Mouse (Mus musculus) liver, embryonic 13.5 days (tissue): Measurements from ENCODE around the gene Tmem82. TPM values are rescaled to one million over a fixed set of nuclear protein-coding genes. Genes with fewer than 3 reads are reported as not detected.

Source experiments
- ATAC-seq: fragments of 200-750 bp; cut with Nextera tagmentation; 2 replicates; pipeline ENCODE4 v1.8.0; 2017; ENCODE audit warnings: low read depth, mild to moderate bottlenecking, moderate number of reproducible peaks, moderate library complexity
- DNase-seq: peaks from one replicate; pipeline ENCODE4 v3.0.0; 2022
- H3K27ac ChIP-seq: fragments of 300-500 bp; sonication (generic); 2 replicates; pipeline ENCODE4 v1.5.1; 2015; ENCODE audit warnings: moderate library complexity, mild to moderate bottlenecking, inconsistent platforms
- H3K27me3 ChIP-seq: fragments of 300-500 bp; sonication (generic); 2 replicates; pipeline ENCODE4 v1.6.1; 2015; ENCODE audit warnings: mild to moderate bottlenecking, inconsistent platforms
- H3K36me3 ChIP-seq: fragments of 300-500 bp; sonication (generic); 2 replicates; pipeline ENCODE4 v1.6.1; 2015; ENCODE audit warnings: mild to moderate bottlenecking, inconsistent platforms
- H3K4me1 ChIP-seq: fragments of 300-500 bp; sonication (generic); replicated peaks from 2 replicates; pipeline ENCODE4 v1.6.1; 2015; ENCODE audit warnings: inconsistent platforms
- H3K4me2 ChIP-seq: fragments of 300-500 bp; sonication (generic); 2 replicates; pipeline ENCODE4 v1.6.1; 2015; ENCODE audit warnings: inconsistent platforms, mild to moderate bottlenecking, moderate library complexity
- H3K4me3 ChIP-seq: fragments of 300-500 bp; sonication (generic); replicated peaks from 2 replicates; pipeline ENCODE4 v1.5.1; 2015; ENCODE audit warnings: mild to moderate bottlenecking, inconsistent platforms
- H3K9ac ChIP-seq: fragments of 300-500 bp; sonication (generic); 2 replicates; pipeline ENCODE4 v1.6.1; 2015; ENCODE audit warnings: mild to moderate bottlenecking, inconsistent platforms
- H3K9me3 ChIP-seq: fragments of 300-500 bp; sonication (generic); replicated peaks from 2 replicates; pipeline ENCODE4 v1.6.1; 2016; ENCODE audit warnings: inconsistent platforms
- WGBS: fragments of 180-500 bp; shearing (Covaris S2); methylation state at CpG from one replicate; pipeline ENCODE4 v1.1.7; 2015; ENCODE audit not compliant: insufficient replicate concordance; 5-methylcytosine and 5-hydroxymethylcytosine counted together
- polyA plus RNA-seq: library from polyadenylated mRNA; unstranded; fragments of >200 nt; fragmentation: Nextera tagmentation; extraction: Ambion mirVana; gene quantifications from 2 replicates; pipeline ENCODE4 v1.2.1, GENCODE M21; 2015

The Tmem82 gene
- polyA plus RNA-seq, 1 experiment from 2014 or later: 3.7 TPM

DNA sequence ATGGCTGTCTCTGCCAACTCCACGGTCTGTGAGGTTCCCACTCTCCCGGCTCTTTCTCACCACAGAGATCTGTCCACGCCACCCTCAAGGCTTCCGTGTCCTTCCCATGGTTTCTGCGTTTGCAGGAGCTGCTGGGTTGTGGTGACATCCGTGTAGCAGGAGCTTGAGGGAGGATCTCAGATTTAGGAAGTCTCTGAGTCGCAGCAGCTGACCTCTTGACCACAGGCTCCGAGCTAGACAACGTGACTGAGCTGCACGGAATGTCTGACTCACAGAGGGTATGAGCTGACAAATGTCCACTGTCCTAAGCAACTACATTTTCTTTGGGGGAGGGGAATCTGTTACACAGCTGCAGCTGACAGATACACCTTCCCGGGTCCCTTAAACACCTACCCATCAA is 12.6 kb downstream of the Tmem82 start, which contains the start of gene Fblim1:
Gene Fblim1, minus strand, starts transcription at position 236 of the 400 bp plus-strand sequence.
- 55% methylated on average over 11 of the region's 11 CpGs for WGBS
- Histone ChIP-seq H3K9me3 (no peaks in the 10 kb centered on the region), H3K4me3 (no peak within 1 kb of the TSS), H3K27me3 (peaks cover 12% of the 10 kb centered on the region), H3K9ac (no peak within 1 kb of the TSS), H3K27ac (no peak within 1 kb of the TSS), H3K4me1 (0 out of 2 replicates have a peak, but pooled peaks cover 4% of the 10 kb centered on the region), H3K4me2 (no peak within 1 kb of the TSS), H3K36me3 (no peaks in the 10 kb centered on the region)
- ATAC-seq (no peak), DNase-seq (no peak)

DNA sequence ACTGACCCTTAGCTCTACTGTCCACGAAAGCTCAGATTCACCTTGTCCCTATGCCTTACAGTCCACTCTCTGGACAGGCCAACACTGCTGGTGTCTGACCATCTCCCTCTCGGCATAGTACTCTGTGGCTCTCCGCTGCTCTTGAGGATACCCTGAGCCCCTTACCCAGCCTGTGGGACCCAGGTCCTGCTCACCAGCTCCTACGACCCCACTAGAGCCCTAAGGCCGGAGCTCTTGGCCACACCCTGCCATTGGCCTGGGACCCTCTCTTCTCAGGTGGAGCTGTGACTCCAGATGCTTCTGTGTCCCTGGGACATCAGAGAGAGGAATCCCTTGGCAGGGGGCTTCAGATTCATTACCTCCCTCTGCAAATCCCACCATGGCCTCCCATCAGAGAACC is 13.0 kb downstream of the Tmem82 start:
- no peaks in the 10 kb centered on the region for H3K36me3 ChIP-seq
- no peaks in the 10 kb centered on the region for H3K9me3 ChIP-seq
- no peak overlapping the region for H3K4me3 ChIP-seq
- H3K27me3 ChIP-seq: peaks cover 17% of the 10 kb centered on the region
- H3K27ac ChIP-seq: no peak overlapping the region
- H3K9ac ChIP-seq: no peak overlapping the region
- WGBS: 73% methylated on average over 5 of the region's 5 CpGs
- ATAC-seq (no peak), DNase-seq (no peak)
- H3K4me1 ChIP-seq: 0 out of 2 replicates have a peak, but pooled peaks cover 4% of the 10 kb centered on the region
- H3K4me2 ChIP-seq: no peak overlapping the region

DNA sequence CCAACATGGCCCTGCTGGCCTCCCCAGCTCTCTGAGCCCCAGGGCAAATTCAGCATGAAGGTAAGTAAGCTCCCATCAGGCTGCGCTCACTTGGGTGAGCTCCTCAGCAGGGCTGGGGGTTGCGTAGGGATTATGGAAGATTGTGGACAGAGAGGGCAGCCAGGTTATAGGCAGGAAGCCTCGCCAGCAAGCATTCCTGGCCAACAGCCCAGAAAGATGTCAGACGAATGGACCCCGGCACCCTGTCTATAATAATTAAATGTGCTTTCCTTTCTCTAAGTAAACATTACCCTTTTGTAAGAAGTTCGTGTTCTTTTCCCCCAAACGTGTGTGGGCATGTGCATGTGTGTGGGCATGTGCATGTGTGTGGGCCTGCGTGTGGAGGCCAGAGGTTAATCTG is 13.9 kb downstream of the Tmem82 start:
- DNase-seq: no peak
- Histone ChIP-seq H3K9me3 (no peaks in the 10 kb centered on the region), H3K4me2 (no peak overlapping the region), H3K27ac (no peak overlapping the region), H3K4me1 (peaks cover 7% of the 10 kb centered on the region; the same call in 1 of the 2 replicates), H3K27me3 (peaks cover 26% of the 10 kb centered on the region), H3K4me3 (no peak overlapping the region), H3K36me3 (no peaks in the 10 kb centered on the region), H3K9ac (no peak overlapping the region)
- 68% methylated on average over 8 of the region's 8 CpGs for WGBS
- no peak for ATAC-seq

DNA sequence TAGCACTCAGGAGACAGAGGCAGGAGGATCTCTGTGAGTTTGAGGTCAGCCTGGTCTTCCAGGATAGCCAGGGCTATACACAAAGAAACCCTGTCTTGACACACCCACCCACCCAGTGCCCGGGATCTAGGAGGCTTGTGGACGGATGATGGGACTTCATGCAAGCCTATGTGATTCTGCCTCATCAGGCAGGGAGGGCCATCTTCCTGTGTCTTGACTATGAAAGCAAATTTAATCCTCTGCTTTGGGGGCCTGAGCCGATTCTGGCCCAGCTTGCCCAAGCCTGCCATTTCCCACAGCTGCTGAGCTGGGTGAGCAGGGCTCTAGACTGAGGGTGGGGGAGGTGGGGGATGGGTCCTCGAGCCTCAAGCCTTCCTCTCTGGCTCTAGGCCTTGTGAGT is 14.5 kb downstream of the Tmem82 start:
- no peak for ATAC-seq
- WGBS: 49% methylated on average over 4 of the region's 4 CpGs
- no peak overlapping the region for H3K9ac ChIP-seq
- H3K4me1 ChIP-seq: peaks cover 11% of the 10 kb centered on the region
- no peak overlapping the region for H3K27ac ChIP-seq
- DNase-seq: no peak
- H3K27me3 ChIP-seq: peaks cover 32% of the 10 kb centered on the region
- H3K4me2 ChIP-seq: no peak overlapping the region
- no peaks in the 10 kb centered on the region for H3K36me3 ChIP-seq
- no peak overlapping the region for H3K4me3 ChIP-seq
- no peaks in the 10 kb centered on the region for H3K9me3 ChIP-seq

DNA sequence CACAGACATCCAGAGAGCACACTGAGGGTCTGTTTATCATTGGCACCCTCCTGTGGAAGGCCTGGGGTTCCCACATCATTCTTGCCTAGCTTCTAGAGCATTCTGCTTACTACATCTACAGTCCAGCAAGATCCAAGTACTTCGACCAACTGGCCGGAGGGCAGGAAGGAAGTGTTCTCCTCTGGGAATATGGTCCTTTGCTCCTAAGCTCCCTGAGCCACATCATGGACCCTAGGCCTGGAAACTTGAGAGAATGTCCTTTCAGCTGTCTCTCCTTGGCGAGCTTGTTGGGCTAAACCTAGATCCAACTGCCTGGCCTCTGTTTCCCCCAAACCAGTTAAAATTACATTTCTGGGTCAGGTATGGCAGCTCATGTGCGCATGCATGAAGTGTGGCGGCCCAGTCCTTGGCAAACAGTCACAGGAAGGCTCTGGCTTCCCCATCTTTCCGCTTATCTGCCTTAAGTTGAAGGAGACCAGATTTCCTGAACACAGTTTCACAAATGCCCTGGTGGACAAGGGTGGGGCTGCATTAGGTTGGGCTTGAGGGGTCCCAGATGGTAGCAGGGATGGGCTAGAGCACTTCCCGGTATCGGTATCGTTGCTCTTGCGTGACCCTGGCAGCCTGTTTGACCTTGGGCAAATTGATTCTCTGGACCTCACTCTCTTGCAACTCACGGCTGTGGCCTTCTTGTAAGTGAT is 15.8 kb downstream of the Tmem82 start:
- no peaks in the 10 kb centered on the region for H3K36me3 ChIP-seq
- no peak for ATAC-seq
- H3K4me2 ChIP-seq: no peak overlapping the region
- peaks cover 18% of the 10 kb centered on the region for H3K4me1 ChIP-seq
- DNase-seq: no peak
- 53% methylated on average over 11 of the region's 11 CpGs for WGBS
- H3K27ac ChIP-seq: no peak overlapping the region
- H3K9me3 ChIP-seq: no peaks in the 10 kb centered on the region
- no peak overlapping the region for H3K9ac ChIP-seq
- peaks cover 44% of the 10 kb centered on the region for H3K27me3 ChIP-seq
- H3K4me3 ChIP-seq: no peak overlapping the region

DNA sequence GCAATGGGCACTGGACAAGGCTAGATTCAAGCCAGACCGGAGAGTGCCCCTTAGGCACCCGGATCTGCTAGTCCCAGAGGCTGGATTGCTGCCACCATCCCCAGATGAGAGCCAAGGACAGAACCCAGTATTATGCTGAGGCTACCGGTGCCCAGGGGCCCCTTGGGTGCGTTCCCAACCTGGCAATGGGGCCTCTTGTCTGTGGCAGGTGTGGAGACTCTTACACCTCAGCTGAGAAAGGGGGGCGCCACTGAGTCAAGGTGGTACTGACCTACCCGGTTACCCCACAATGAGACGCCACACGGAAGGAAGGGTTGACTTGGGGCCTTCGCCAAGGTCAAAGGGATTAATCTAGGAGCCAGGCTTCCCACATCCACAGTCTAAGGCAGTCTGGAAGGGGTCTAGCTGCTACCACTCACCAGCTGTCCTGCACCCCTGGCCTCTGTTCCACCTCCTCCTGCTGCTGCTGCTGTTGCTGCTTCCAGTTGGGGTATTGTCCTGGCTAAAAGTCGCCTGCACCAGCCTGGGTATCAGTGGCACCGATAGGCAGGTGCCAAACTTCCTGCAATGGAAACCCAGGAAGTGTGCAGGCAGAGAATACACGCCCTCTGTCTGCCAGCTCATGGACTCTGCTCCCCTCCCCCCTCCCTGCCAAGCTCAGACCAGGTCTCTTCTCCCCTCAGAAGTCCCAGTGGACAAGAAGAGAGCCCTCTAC is 17.1 kb downstream of the Tmem82 start:
- no peak overlapping the region for H3K27ac ChIP-seq
- no peaks in the 10 kb centered on the region for H3K36me3 ChIP-seq
- no peak overlapping the region for H3K4me2 ChIP-seq
- ATAC-seq (no peak), DNase-seq (no peak)
- 62% methylated on average over 12 of the region's 12 CpGs for WGBS
- H3K9me3 ChIP-seq: no peaks in the 10 kb centered on the region
- no peak overlapping the region for H3K9ac ChIP-seq
- H3K4me3 ChIP-seq: no peak overlapping the region
- H3K4me1 ChIP-seq: peaks cover 18% of the 10 kb centered on the region
- H3K27me3 ChIP-seq: peaks cover 57% of the 10 kb centered on the region

DNA sequence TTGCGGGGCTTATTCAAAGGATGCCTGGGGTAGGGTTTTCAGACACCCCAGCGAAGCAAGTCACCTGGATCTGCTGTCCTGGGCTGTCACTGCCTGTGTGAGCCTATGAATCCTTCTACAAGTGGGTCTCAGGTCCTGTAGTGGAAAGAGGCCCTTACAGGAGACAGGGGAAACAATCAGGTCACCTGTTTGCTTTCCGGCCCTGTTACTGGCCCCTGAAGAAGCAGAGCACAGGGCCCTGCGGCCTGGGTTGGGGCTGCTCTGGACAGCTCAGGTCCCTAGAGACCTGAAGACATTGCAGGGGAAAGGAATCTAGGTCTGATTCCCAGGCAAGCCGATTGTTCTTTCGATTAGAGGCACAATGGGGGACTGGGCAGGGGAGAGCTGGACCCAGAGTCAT is 18.1 kb downstream of the Tmem82 start:
- H3K27ac ChIP-seq: no peak overlapping the region
- ATAC-seq: peak; percentile 13; the same call in 1 of the 2 replicates
- H3K4me1 ChIP-seq: peaks cover 18% of the 10 kb centered on the region
- WGBS: 40% methylated on average over 6 of the region's 6 CpGs
- H3K4me2 ChIP-seq: no peak overlapping the region
- peaks cover 64% of the 10 kb centered on the region for H3K27me3 ChIP-seq
- no peak for DNase-seq
- no peaks in the 10 kb centered on the region for H3K9me3 ChIP-seq
- no peaks in the 10 kb centered on the region for H3K36me3 ChIP-seq
- no peak overlapping the region for H3K4me3 ChIP-seq
- H3K9ac ChIP-seq: no peak overlapping the region

DNA sequence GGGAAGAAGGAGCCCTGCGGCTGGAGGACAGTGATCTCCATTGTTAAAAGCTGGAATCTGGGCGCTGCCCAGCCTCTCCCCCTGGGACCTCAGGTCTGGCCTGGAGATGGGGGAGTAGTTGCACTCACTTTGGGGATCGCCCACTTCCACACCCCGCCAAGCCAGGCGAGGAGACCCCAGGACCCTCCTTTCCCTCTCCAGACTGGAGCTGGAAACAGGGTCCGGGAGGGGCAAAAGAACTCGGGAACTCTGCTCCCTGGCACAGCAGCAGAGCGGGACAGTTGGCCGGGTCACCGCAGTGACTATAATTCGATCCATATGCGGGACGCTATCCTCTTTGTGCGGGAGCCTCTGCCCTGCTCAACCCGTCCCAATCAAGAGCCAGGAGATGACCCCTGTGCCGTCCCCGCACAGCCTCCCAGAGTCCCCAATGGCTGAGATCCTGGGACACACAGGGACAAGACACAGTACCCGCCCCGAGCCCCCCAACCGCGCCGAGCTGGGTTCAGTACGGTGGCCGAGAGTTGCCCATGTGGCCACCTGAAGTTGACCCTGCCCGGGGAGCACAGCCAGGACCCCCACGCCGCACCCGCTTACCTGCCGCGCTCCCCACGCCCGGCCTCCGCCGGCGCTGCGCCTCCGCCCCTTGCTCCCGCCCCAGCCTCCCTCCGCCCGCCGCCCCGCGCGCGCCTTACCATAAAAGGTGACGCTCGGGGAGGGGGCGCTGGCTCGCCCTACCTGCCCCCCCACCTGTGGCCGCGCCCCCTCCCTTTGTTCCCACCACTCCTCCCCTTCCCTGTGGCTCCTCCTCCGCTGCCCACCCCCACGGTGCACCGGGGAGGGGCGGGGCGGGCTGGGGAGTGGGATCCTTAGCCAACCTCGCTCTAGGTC is 18.9 kb downstream of the Tmem82 start:
- DNase-seq: no peak
- Histone ChIP-seq H3K4me3 (peak overlapping the region; percentile 49), H3K27ac (no peak overlapping the region), H3K4me1 (peaks cover 18% of the 10 kb centered on the region), H3K27me3 (peaks cover 64% of the 10 kb centered on the region), H3K4me2 (peak overlapping the region; percentile 63), H3K36me3 (no peaks in the 10 kb centered on the region), H3K9me3 (no peaks in the 10 kb centered on the region), H3K9ac (peak overlapping the region; percentile 41)
- ATAC-seq: no peak
- 2% methylated on average over 54 of the region's 57 CpGs for WGBS

DNA sequence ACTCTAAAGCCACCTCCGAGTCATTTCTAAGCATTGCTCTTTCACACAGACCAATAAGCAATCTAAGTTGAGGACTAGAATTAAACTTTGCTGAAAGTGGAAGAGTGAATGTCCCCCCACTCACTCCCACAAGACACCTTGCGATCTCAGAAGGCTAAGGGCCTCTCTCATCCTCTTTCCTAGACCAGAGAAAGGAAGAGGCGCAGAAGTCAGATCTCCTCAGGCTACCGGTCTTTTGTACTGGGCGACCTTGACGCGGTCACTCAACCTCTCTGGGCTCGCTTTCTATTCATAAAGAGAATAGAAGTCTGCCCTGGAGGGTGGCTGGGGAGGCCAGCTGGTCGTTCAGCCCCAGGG is 19.6 kb downstream of the Tmem82 start:
- Histone ChIP-seq H3K36me3 (no peaks in the 10 kb centered on the region), H3K27ac (no peak overlapping the region), H3K4me2 (peak overlapping the region; percentile 63), H3K9me3 (no peaks in the 10 kb centered on the region), H3K4me3 (peak overlapping the region; percentile 49), H3K4me1 (peaks cover 14% of the 10 kb centered on the region), H3K27me3 (peaks cover 64% of the 10 kb centered on the region), H3K9ac (0 out of 2 replicates have a peak overlapping the region, but pooled peaks have one; percentile 41)
- DNase-seq (no peak), ATAC-seq (no peak)
- 5% methylated on average over 9 of the region's 9 CpGs for WGBS

DNA sequence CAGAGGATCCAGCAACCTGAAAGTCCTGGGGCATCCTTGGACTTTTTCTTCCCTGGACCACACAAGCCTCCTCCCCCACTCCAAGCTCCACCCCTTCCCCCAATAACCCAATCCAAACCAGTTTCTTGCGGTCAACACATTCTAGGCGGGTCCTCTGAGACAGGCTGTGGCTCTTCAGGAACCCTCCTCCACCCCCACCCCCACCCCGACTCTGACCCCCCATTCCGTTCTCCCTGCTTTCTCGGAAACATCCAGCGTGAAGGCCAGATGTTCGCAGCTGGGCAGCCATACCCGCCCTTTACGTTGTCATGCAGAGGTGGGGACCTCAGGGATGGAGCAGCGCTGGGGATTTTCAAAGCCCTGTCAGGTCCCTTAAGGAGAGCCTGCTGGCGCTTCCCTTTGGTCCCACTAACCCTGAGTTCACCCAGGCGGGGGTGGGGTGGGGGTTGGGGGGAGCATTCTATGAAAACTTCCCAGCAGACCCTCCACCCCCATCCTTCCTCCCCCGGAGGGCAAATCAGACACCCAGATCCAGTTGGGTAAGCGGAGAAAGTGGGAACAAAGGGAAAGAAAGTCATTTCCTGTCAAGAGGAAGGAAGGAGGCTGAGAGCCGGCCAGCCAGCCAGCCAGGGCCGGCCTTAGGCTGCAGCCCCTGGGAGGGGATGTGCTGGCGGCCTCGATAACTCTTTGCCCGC is 20.1 kb downstream of the Tmem82 start:
- Histone ChIP-seq H3K4me3 (peak overlapping the region; percentile 49), H3K27me3 (peaks cover 64% of the 10 kb centered on the region), H3K9me3 (no peaks in the 10 kb centered on the region), H3K27ac (no peak overlapping the region), H3K36me3 (no peaks in the 10 kb centered on the region), H3K4me1 (peaks cover 14% of the 10 kb centered on the region), H3K9ac (0 out of 2 replicates have a peak overlapping the region, but pooled peaks have one; percentile 41), H3K4me2 (peak overlapping the region; percentile 63)
- ATAC-seq (no peak), DNase-seq (no peak)
- 1% methylated on average over 19 of the region's 19 CpGs for WGBS
